ENCODE assay signal across 16 mouse cellular contexts in genomic region chr1:127152840-127153239, GRCm38 (mm10).
"Had no signal": no experiment of that assay in that cellular context is flagged by ENCODE, and none has a peak within 500 bp of the region (broad histone marks: within the 10 kb centered on the region; RNA-seq: fewer than 3 reads in every experiment).

No protein-coding gene starts in this region.

- H3K4me2 ChIP-seq: lung, embryonic 14.5 days; midbrain, embryonic 12.5 days; neural tube, embryonic 13.5 days; neural tube, embryonic 15.5 days had no signal

- H3K27ac ChIP-seq: midbrain, embryonic 10.5 days; midbrain, embryonic 12.5 days; neural tube, embryonic 13.5 days; neural tube, embryonic 15.5 days had no signal

- H3K27me3 ChIP-seq: midbrain, embryonic 12.5 days; neural tube, embryonic 13.5 days; neural tube, embryonic 15.5 days had no signal

- H3K4me1 ChIP-seq: midbrain, embryonic 12.5 days had no signal

- H3K9ac ChIP-seq: lung, embryonic 14.5 days; midbrain, embryonic 12.5 days; neural tube, embryonic 13.5 days; neural tube, embryonic 15.5 days had no signal

- DNase-seq: lung, adult 18-20 months; lung, embryonic 14.5 days; lung, postnatal 10 days; lung, postnatal 4 days; retina, postnatal 1 day; right cerebral cortex, postnatal 25 days; right cerebral cortex, postnatal 4 days; spleen, adult 18-20 months; thymus, adult 2 months; thymus, postnatal 25 days; thymus, postnatal 4 days had no signal

- H3K36me3 ChIP-seq: midbrain, embryonic 10.5 days; midbrain, embryonic 12.5 days; neural tube, embryonic 13.5 days; neural tube, embryonic 15.5 days had no signal

- H3K9me3 ChIP-seq: midbrain, embryonic 10.5 days; midbrain, embryonic 12.5 days; neural tube, embryonic 13.5 days; neural tube, embryonic 15.5 days had no signal

- H3K4me3 ChIP-seq: midbrain, embryonic 10.5 days; midbrain, embryonic 12.5 days; myocyte; neural tube, embryonic 13.5 days; neural tube, embryonic 15.5 days had no signal
